Mouse (Mus musculus) heart, embryonic 15.5 days (tissue): ENCODE data around the gene Rpgrip1. TPM values are rescaled to one million over a fixed set of nuclear protein-coding genes. Genes with fewer than 3 reads are reported as not detected.
A peak's percentile ranks its signal among the peaks of the same experiment; 100 is the strongest.
"Not testable (repeated sequence)": the region's sequence is repeated elsewhere in the genome, so short reads cannot be mapped to it uniquely, and the experiment has no call there.

Experiments used
- ATAC-seq: fragments of 200-750 bp; cut with Nextera tagmentation; replicated peaks from 2 replicates; pipeline ENCODE4 v1.8.0; 2017; ENCODE audit warnings: low read depth, moderate TSS enrichment; ENCODE audit not compliant: insufficient number of reproducible peaks, insufficient read depth, low FRiP score
- H3K27ac ChIP-seq: fragments of 300-500 bp; sonication (generic); 2 replicates; pipeline ENCODE4 v1.5.1; 2015; ENCODE audit warnings: mild to moderate bottlenecking, inconsistent platforms
- H3K27me3 ChIP-seq: fragments of 300-500 bp; sonication (generic); 2 replicates; pipeline ENCODE4 v1.6.1; 2015; ENCODE audit warnings: inconsistent platforms
- H3K36me3 ChIP-seq: fragments of 300-500 bp; sonication (generic); 2 replicates; pipeline ENCODE4 v1.6.1; 2015; ENCODE audit warnings: mild to moderate bottlenecking, inconsistent platforms
- H3K4me1 ChIP-seq: fragments of 300-500 bp; sonication (generic); replicated peaks from 2 replicates; pipeline ENCODE4 v1.6.1; 2015; ENCODE audit warnings: inconsistent platforms
- H3K4me2 ChIP-seq: fragments of 300-500 bp; sonication (generic); 2 replicates; pipeline ENCODE4 v1.6.1; 2015; ENCODE audit warnings: inconsistent platforms, mild to moderate bottlenecking, moderate library complexity
- H3K4me3 ChIP-seq: fragments of 300-500 bp; sonication (generic); 2 replicates; pipeline ENCODE4 v1.5.1; 2015; ENCODE audit warnings: mild to moderate bottlenecking, inconsistent platforms
- H3K9ac ChIP-seq: fragments of 300-500 bp; sonication (generic); 2 replicates; pipeline ENCODE4 v1.6.1; 2015; ENCODE audit warnings: mild to moderate bottlenecking, inconsistent platforms
- H3K9me3 ChIP-seq: fragments of 300-500 bp; sonication (generic); replicated peaks from 2 replicates; pipeline ENCODE4 v1.6.1; 2016; ENCODE audit warnings: inconsistent platforms
- WGBS: fragments of 180-500 bp; shearing (Covaris S2); methylation state at CpG from one replicate; pipeline ENCODE4 v1.1.7; 2015; ENCODE audit warnings: mixed read lengths; 5-methylcytosine and 5-hydroxymethylcytosine counted together
- polyA plus RNA-seq: library from polyadenylated mRNA; unstranded; fragments of >200 nt; fragmentation: Nextera tagmentation; extraction: Ambion mirVana; gene quantifications from 2 replicates; pipeline ENCODE4 v1.2.1, GENCODE M21; 2015

Gene Rpgrip1
- polyA plus RNA-seq, result 27.8 and 32.6 TPM in 2 replicates

DNA sequence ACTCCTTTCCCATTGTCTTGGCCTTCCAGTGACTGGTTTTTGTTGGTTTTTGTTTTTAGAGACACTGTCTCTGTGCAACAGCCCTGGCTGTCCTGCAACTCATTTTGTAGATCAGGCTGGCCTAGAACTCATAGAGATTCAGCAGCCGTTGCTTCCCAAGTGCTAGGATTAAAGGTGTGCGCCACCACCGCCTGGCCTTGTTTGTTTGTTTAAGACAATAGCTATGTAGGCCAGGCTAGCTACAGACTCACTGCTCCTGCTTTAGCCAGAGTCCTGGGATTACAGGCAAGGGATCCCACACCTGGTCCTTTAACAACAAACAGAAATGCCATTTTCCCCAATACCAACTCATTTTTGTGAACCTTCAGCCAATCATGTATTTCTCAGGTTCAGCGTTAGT, at the start of gene Rpgrip1:
Gene Rpgrip1, plus strand, starts transcription at position 359 of the 400 bp plus-strand sequence.
- Histone ChIP-seq H3K36me3 (no peaks in the 10 kb centered on the region), H3K27me3 (no peaks in the 10 kb centered on the region), H3K4me2 (no peak within 1 kb of the TSS), H3K4me3 (no peak within 1 kb of the TSS), H3K4me1 (peaks cover 13% of the 10 kb centered on the region), H3K27ac (no peak within 1 kb of the TSS), H3K9ac (no peak within 1 kb of the TSS), H3K9me3 (no peaks in the 10 kb centered on the region)
- no peak for ATAC-seq
- 75% methylated on average over 4 of the region's 4 CpGs for WGBS

DNA sequence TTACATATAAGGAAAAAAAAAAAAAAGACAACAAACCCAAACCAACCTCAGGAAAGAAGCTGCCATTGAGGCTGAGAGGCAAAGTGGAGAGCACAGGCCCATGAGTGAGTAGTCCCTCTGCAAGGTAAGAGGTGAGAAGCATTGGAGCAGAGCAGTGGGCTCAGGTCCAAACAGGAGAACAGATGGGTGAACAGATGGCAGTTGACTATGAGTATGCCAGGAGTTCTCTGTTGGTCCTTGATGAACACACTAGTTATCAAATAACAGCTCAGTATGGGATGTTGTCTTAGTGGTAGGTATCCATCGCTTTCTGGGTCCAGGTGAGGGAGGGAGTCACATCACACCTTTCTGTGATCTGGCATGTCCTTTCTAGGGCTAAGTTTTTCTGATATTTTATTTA, 49.7 kb upstream of the Rpgrip1 start:
- no peak overlapping the region for H3K4me3 ChIP-seq
- no peak overlapping the region for H3K4me2 ChIP-seq
- no peaks in the 10 kb centered on the region for H3K27me3 ChIP-seq
- ATAC-seq, result no peak
- no peaks in the 10 kb centered on the region for H3K4me1 ChIP-seq
- no peaks in the 10 kb centered on the region for H3K9me3 ChIP-seq
- WGBS, result 76% methylated on average over 1 of the region's 1 CpGs
- no peak overlapping the region for H3K27ac ChIP-seq
- no peak overlapping the region for H3K9ac ChIP-seq
- H3K36me3 ChIP-seq, result no peaks in the 10 kb centered on the region

DNA sequence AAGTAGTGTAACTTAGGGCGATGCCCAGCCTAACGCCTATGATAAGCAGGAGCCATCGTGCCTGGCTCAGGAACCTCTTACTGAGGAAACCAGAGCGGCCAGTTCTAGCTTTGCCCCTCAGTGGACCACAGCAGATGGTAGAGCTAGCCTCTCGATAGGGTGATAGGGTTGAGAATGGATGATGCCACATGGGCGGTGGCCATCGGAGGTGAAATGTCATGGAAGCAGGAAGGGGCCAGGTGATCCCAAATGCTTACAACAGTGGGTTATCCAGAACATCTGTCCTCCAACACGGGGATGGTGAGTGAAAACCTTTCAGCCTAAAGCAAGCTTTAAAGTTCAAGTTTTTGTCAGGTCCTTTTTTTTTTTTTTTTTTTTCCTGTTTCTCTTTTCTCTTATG, 48.7 kb upstream of the Rpgrip1 start:
- WGBS, result 84% methylated on average over 8 of the region's 8 CpGs
- no peaks in the 10 kb centered on the region for H3K4me1 ChIP-seq
- H3K4me3 ChIP-seq, result no peak overlapping the region
- no peaks in the 10 kb centered on the region for H3K27me3 ChIP-seq
- H3K36me3 ChIP-seq, result no peaks in the 10 kb centered on the region
- no peaks in the 10 kb centered on the region for H3K9me3 ChIP-seq
- H3K9ac ChIP-seq, result no peak overlapping the region
- ATAC-seq, result no peak
- H3K4me2 ChIP-seq, result no peak overlapping the region
- no peak overlapping the region for H3K27ac ChIP-seq

DNA sequence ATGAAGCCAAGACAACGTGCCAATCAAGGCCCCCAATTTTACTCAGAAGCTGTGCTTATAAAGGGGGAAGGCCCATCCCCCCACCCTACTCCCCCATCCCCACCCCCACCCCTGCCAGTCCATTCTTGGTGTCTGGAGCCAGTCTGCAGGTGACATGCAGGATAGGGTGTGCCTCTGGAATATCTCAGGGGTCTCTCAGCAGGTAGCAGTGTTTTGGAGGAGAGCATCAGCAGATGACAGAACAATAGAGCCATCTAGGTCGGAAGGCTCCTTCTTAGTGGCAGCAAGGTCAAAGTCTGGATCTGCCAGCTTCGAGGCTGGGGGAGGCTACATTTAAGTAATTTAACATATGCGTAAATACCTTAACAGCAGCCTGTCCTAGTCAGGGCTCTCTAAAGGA, 44.4 kb upstream of the Rpgrip1 start:
- H3K4me1 ChIP-seq, result no peaks in the 10 kb centered on the region
- H3K4me2 ChIP-seq, result no peak overlapping the region
- H3K36me3 ChIP-seq, result peaks cover 6% of the 10 kb centered on the region; the same call in 1 of the 2 replicates
- H3K4me3 ChIP-seq, result no peak overlapping the region
- H3K27me3 ChIP-seq, result no peaks in the 10 kb centered on the region
- WGBS, result 53% methylated on average over 4 of the region's 4 CpGs
- ATAC-seq, result no peak
- no peak overlapping the region for H3K9ac ChIP-seq
- H3K9me3 ChIP-seq, result no peaks in the 10 kb centered on the region
- no peak overlapping the region for H3K27ac ChIP-seq

DNA sequence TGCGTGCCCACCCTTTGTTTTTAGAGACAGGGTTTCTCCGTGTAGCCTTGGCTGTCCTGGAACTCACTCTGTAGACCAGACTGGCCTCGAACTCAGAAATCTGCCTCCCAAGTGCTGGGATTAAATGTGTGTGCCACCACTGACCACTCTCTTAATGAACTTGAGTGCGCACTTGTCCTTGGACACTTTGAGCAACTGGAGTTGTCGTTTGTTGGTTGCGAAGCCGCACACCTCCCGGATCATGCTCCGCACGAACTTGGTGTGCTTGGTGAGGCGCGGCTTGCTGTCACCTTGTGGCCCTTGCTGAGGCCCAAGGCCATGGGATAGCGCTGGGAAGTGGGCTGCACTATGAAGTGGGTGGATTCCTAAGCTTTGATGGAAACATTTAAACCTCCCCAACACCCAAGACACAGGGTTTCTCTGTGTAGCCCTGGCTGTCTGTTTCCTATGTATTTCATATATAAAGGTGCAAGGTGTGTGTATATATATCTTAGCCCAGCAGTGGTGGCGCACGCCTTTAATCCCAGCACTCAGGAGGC, 38.8 kb upstream of the Rpgrip1 start:
- Histone ChIP-seq H3K27ac (no peak overlapping the region), H3K4me1 (no peaks in the 10 kb centered on the region), H3K9ac (no peak overlapping the region), H3K27me3 (no peaks in the 10 kb centered on the region), H3K9me3 (no peaks in the 10 kb centered on the region), H3K4me2 (no peak overlapping the region), H3K4me3 (no peak overlapping the region), H3K36me3 (peaks cover 51% of the 10 kb centered on the region)
- ATAC-seq, result no peak
- WGBS, result 94% methylated on average over 15 of the region's 15 CpGs

DNA sequence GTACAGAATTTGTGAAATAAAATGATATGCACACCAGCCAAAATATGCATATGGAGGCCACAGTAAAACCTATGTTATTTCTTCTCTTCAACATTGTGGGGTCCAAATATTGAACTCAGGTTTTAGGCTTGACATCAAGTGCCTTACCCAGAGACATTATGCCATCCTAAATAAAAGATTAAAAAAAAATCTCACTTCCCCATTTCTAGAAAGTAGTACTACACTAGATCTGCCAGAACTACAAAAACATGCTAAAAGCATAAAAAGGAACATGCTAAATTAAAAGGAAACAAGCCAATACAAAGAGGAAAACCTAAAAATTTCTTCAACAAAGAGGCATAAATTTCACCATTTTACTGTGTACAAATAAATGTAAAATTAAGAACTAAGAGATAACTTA, 27.4 kb upstream of the Rpgrip1 start:
- no peak overlapping the region for H3K27ac ChIP-seq
- H3K9me3 ChIP-seq, result no peaks in the 10 kb centered on the region
- H3K27me3 ChIP-seq, result no peaks in the 10 kb centered on the region
- H3K36me3 ChIP-seq, result peaks cover 64% of the 10 kb centered on the region
- H3K4me1 ChIP-seq, result no peaks in the 10 kb centered on the region
- H3K9ac ChIP-seq, result no peak overlapping the region
- no peak overlapping the region for H3K4me3 ChIP-seq
- ATAC-seq, result no peak
- H3K4me2 ChIP-seq, result no peak overlapping the region

DNA sequence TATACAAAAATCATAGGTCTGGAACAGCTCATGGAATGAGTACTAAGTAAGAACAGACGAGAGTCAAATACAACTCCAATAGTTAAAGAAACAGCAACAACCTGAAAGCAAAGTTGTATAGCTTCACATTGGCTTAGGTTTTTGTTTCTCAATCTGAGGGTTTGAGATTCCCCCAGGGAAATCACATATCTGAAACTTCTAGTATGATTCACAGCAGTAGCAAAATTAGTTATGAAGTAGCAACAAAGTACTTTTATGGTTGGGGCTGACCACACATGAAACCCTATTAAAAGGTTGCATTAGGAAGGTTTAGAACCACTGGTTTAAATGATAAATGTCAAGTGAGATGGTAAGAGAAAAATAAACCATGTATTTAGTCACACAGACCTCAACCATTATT, 16.0 kb upstream of the Rpgrip1 start:
- H3K4me3 ChIP-seq, result no peak overlapping the region
- no peaks in the 10 kb centered on the region for H3K27me3 ChIP-seq
- H3K4me2 ChIP-seq, result no peak overlapping the region
- no peak for ATAC-seq
- H3K9me3 ChIP-seq, result no peaks in the 10 kb centered on the region
- H3K9ac ChIP-seq, result no peak overlapping the region
- no peak overlapping the region for H3K27ac ChIP-seq
- 88% methylated on average over 1 of the region's 1 CpGs for WGBS
- peaks cover 52% of the 10 kb centered on the region for H3K36me3 ChIP-seq
- peaks cover 7% of the 10 kb centered on the region; the same call in 1 of the 2 replicates for H3K4me1 ChIP-seq

DNA sequence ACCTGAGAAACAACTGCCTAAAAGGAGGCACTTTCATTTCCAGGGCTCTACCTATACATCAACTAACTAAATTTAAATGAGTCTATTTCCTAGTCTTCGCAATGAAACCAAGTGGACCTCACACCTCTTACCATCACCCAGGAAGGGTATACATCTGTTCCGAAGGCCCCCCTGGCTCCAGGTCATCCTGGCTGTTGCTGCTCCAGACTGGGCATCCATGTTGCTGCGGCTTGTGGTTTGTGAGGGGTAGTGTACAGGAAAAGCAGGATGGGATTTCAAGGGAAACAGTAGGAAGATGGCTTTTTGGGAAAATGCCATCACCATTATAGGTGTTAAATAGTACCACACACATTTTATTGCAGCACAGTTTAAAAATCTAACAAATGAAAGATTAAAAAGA, 13.3 kb upstream of the Rpgrip1 start:
- not testable (repeated sequence) for H3K27ac ChIP-seq, H3K4me3 ChIP-seq, H3K9me3 ChIP-seq, H3K27me3 ChIP-seq, ATAC-seq, H3K4me2 ChIP-seq, H3K9ac ChIP-seq
- Histone ChIP-seq H3K36me3 (peaks cover 42% of the 10 kb centered on the region), H3K4me1 (peaks cover 27% of the 10 kb centered on the region)
- 87% methylated on average over 3 of the region's 3 CpGs for WGBS

DNA sequence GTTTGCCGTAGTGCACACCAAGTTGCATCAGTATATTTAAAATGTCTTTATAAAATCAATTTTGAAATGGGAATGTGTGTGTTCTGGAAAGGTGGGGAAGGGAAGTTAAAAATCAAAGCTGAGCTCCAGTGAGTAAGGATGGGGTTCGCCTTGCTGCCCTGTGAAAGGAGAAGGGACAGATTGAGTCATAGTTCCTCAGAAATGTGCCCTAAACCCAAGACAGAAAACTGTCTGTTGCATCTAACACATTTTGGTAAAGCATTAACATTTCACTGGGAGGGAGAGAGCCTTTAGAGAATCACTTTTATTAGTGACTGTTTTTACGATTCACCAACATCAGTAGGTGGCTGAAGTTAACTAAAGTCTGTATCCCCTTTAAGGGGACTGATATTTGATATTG, 12.1 kb upstream of the Rpgrip1 start:
- Histone ChIP-seq H3K36me3 (peaks cover 34% of the 10 kb centered on the region), H3K4me1 (peaks cover 30% of the 10 kb centered on the region)
- not testable (repeated sequence) for H3K9ac ChIP-seq, H3K27ac ChIP-seq, H3K27me3 ChIP-seq, H3K9me3 ChIP-seq, H3K4me2 ChIP-seq, ATAC-seq, H3K4me3 ChIP-seq
- WGBS, result 70% methylated on average over 3 of the region's 3 CpGs

DNA sequence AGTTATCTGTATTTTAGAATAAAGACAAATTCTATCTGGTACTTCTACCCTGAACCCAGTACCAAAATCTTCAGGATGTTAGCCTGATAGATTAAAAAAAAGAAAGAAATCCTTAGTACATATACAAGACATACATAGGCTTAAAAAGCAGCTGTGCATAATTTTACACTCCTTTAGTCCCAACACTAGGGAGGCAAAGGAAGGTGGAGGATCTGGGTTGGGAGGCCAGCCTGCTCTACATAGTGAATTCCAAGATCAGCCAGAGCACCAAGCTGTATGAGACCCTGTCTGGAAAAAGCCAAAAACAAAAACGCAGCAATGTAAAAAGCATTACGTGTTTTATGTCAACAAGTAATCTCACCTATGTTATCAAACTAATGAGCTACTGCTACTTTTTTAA, 10.9 kb upstream of the Rpgrip1 start:
- Histone ChIP-seq H3K4me1 (peaks cover 30% of the 10 kb centered on the region), H3K4me3 (no peak overlapping the region), H3K9ac (no peak overlapping the region), H3K27ac (no peak overlapping the region), H3K4me2 (peak overlapping the region; percentile 62; the same call in 1 of the 2 replicates), H3K36me3 (peaks cover 32% of the 10 kb centered on the region), H3K27me3 (no peaks in the 10 kb centered on the region), H3K9me3 (no peaks in the 10 kb centered on the region)
- 57% methylated on average over 2 of the region's 2 CpGs for WGBS
- ATAC-seq, result no peak

DNA sequence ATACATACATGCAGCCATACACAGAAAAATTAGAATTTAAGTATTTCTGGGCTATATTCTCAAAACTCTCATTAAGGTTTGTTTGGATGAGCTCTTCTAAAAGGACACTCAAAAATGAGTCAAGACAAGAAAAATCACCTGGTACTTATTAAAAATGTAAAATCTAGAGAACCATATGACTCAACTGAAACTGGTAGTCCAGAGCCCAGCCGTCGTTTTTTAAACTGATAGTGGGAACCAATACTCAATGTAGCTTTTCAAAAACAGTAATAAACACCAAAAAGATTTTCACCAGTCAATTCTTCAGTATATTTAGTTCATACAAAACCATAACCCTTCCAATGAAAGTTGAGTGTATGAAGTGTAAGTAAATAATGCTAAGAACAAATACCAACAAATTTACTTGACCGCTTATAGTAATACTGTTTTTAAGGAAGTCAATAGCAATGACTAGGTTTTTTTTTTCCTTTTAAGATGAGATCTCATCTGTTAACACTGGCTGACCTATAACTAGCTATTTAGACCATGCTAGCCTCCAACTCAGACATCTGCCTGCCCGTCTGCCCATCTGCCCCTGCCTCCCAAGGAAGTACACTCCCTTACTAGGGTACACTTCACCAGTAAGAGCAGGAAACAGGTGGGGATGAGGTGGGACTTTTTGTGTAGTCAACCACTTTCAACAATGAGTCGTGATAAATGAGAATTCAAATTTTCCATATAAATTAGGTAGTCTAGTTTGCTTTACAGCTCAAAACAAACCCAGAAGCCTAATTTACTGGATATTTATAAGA, 10.1 kb upstream of the Rpgrip1 start:
- no peak overlapping the region for H3K9ac ChIP-seq
- ATAC-seq, result no peak
- WGBS, result 52% methylated on average over 5 of the region's 5 CpGs

More for the DNA sequence above, 10.1 kb upstream of the Rpgrip1 start:
- H3K27me3 ChIP-seq, result no peaks in the 10 kb centered on the region
- peak overlapping the region; percentile 62 for H3K4me2 ChIP-seq
- H3K36me3 ChIP-seq, result peaks cover 27% of the 10 kb centered on the region
- H3K4me1 ChIP-seq, result peaks cover 32% of the 10 kb centered on the region
- H3K9me3 ChIP-seq, result no peaks in the 10 kb centered on the region
- peak overlapping the region; percentile 24 for H3K4me3 ChIP-seq
- no peak overlapping the region for H3K27ac ChIP-seq
